Mouse (Mus musculus) kidney, embryonic 15.5 days (tissue): ENCODE results near the gene Nab1. TPM values are rescaled to one million over a fixed set of nuclear protein-coding genes. Genes with fewer than 3 reads are reported as not detected.
A peak's percentile ranks its signal among the peaks of the same experiment; 100 is the strongest.
"Not testable (repeated sequence)": the region's sequence is repeated elsewhere in the genome, so short reads cannot be mapped to it uniquely, and the experiment has no call there.

Experiments
- ATAC-seq: fragments of 200-750 bp; cut with Nextera tagmentation; replicated peaks from 2 replicates; pipeline ENCODE4 v1.8.0; 2017; ENCODE audit warnings: moderate TSS enrichment; ENCODE audit not compliant: low FRiP score
- H3K27ac ChIP-seq: fragments of 300-500 bp; sonication (generic); 2 replicates; pipeline ENCODE4 v1.5.1; 2015; ENCODE audit warnings: mild to moderate bottlenecking, inconsistent platforms
- H3K27me3 ChIP-seq: fragments of 300-500 bp; sonication (generic); 2 replicates; pipeline ENCODE4 v1.6.1; 2015; ENCODE audit warnings: inconsistent platforms
- H3K36me3 ChIP-seq: fragments of 300-500 bp; sonication (generic); 2 replicates; pipeline ENCODE4 v1.6.1; 2015; ENCODE audit warnings: inconsistent platforms
- H3K4me1 ChIP-seq: fragments of 300-500 bp; sonication (generic); 2 replicates; pipeline ENCODE4 v1.6.1; 2015; ENCODE audit warnings: inconsistent platforms
- H3K4me2 ChIP-seq: fragments of 300-500 bp; sonication (generic); 2 replicates; pipeline ENCODE4 v1.6.1; 2015; ENCODE audit warnings: moderate library complexity, mild to moderate bottlenecking, inconsistent platforms
- H3K4me3 ChIP-seq: fragments of 300-500 bp; sonication (generic); replicated peaks from 2 replicates; pipeline ENCODE4 v1.5.1; 2015; ENCODE audit warnings: mild to moderate bottlenecking, inconsistent platforms
- H3K9ac ChIP-seq: fragments of 300-500 bp; sonication (generic); 2 replicates; pipeline ENCODE4 v1.6.1; 2015; ENCODE audit warnings: mild to moderate bottlenecking, inconsistent platforms
- H3K9me3 ChIP-seq: fragments of 300-500 bp; sonication (generic); replicated peaks from 2 replicates; pipeline ENCODE4 v1.6.1; 2016; ENCODE audit warnings: inconsistent platforms
- whole genome bisulfite sequencing: fragments of 180-500 bp; shearing (Covaris S2); methylation state at CpG from one replicate; pipeline ENCODE4 v1.1.7; 2015; ENCODE audit warnings: mixed read lengths; 5-methylcytosine and 5-hydroxymethylcytosine counted together
- polyA plus RNA-seq: library from polyadenylated mRNA; unstranded; fragments of >200 nt; fragmentation: Nextera tagmentation; extraction: Ambion mirVana; gene quantifications from 2 replicates; pipeline ENCODE4 v1.2.1, GENCODE M21; 2015

Gene Nab1
- polyA plus RNA-seq, result 18.1 and 19.3 TPM in 2 replicates

GRCm38 (mm10) chr1:52500314-52500981 lies at the start of gene Nab1:
TSS of gene Nab1 (minus strand) at chr1:52500679.
- ATAC-seq, result peak; percentile 90
- H3K27me3 ChIP-seq, result no peaks in the 10 kb centered on the region
- H3K4me3 ChIP-seq, result peak within 1 kb of the TSS; percentile 89
- no peaks in the 10 kb centered on the region for H3K36me3 ChIP-seq
- H3K9ac ChIP-seq, result peak within 1 kb of the TSS; percentile 78
- peaks cover 13% of the 10 kb centered on the region; the same call in 1 of the 2 replicates for H3K4me1 ChIP-seq
- H3K9me3 ChIP-seq, result no peaks in the 10 kb centered on the region
- peak within 1 kb of the TSS; percentile 73 for H3K4me2 ChIP-seq
- peak within 1 kb of the TSS; percentile 86 for H3K27ac ChIP-seq
- WGBS, result under 1% methylated on average over 65 of the region's 80 CpGs

DNA sequence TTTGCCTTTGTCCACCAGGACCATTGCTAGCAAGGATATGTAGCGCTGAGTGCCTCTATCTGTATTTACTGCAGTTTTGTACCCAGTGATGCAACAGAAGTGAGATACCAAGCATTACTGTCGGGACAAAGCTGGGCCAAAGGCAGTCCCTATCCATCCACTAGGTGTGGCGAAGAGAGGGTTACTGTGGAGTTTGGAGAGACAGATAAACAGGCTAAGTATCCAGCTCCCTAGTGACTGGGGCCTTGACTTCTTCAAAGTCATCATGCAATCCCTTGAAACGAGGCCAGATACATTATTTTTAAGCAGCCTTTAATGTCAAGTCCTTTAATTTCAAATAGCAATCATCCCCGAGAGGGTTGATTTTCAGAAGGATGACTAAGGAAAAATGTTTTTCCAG lies 47.0 kb upstream of the Nab1 start:
- H3K9me3 ChIP-seq, result 0 out of 2 replicates have a peak, but pooled peaks cover 3% of the 10 kb centered on the region
- H3K4me1 ChIP-seq, result no peaks in the 10 kb centered on the region
- WGBS, result 77% methylated on average over 5 of the region's 5 CpGs
- H3K4me2 ChIP-seq, result no peak overlapping the region
- H3K36me3 ChIP-seq, result no peaks in the 10 kb centered on the region
- H3K27me3 ChIP-seq, result no peaks in the 10 kb centered on the region
- ATAC-seq, result no peak
- H3K9ac ChIP-seq, result no peak overlapping the region
- no peak overlapping the region for H3K4me3 ChIP-seq
- H3K27ac ChIP-seq, result no peak overlapping the region

DNA sequence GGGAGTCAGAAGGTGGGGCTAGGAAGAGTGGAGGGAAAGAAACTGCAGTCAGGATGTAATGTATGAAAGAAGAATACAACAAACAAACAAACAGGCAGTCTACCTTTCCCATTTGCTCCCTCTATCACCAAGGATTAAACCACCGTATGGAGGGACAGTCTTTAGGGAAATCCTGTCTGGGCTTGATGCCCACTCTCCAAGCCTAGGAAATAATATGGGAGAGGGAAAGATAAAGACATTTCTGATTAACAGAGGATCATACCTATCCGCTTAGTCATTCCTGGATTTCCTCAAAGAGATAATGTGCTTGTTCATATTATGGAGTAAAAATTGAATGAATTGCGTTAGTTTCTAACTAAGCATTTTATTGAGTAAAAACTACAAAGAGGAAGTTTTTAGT lies 46.3 kb upstream of the Nab1 start:
- Histone ChIP-seq H3K36me3 (no peaks in the 10 kb centered on the region), H3K27ac (no peak overlapping the region), H3K9ac (no peak overlapping the region), H3K4me2 (no peak overlapping the region), H3K4me1 (no peaks in the 10 kb centered on the region), H3K9me3 (0 out of 2 replicates have a peak, but pooled peaks cover 3% of the 10 kb centered on the region), H3K27me3 (no peaks in the 10 kb centered on the region), H3K4me3 (no peak overlapping the region)
- 84% methylated on average over 3 of the region's 3 CpGs for WGBS
- no peak for ATAC-seq

- H3K36me3 ChIP-seq, H3K27me3 ChIP-seq, H3K9ac ChIP-seq, H3K4me3 ChIP-seq, H3K4me2 ChIP-seq, H3K27ac ChIP-seq, H3K4me1 ChIP-seq, H3K9me3 ChIP-seq, ATAC-seq: not testable (repeated sequence)
- WGBS, result 85% methylated on average over 3 of the region's 3 CpGs
Measured at GRCm38 (mm10) chr1:52540124-52540523, 39.6 kb upstream of the Nab1 start.

- no peak overlapping the region for H3K9ac ChIP-seq
- no peak overlapping the region for H3K4me2 ChIP-seq
- H3K27me3 ChIP-seq, result no peaks in the 10 kb centered on the region
- H3K36me3 ChIP-seq, result no peaks in the 10 kb centered on the region
- H3K27ac ChIP-seq, result no peak overlapping the region
- ATAC-seq, result no peak
- H3K4me1 ChIP-seq, result no peaks in the 10 kb centered on the region
- no peaks in the 10 kb centered on the region for H3K9me3 ChIP-seq
- no peak overlapping the region for H3K4me3 ChIP-seq
Measured at GRCm38 (mm10) chr1:52529933-52530332, 29.5 kb upstream of the Nab1 start.

- Histone ChIP-seq H3K4me2 (no peak overlapping the region), H3K4me1 (no peaks in the 10 kb centered on the region), H3K36me3 (no peaks in the 10 kb centered on the region), H3K27ac (no peak overlapping the region), H3K27me3 (no peaks in the 10 kb centered on the region), H3K9ac (no peak overlapping the region), H3K4me3 (no peak overlapping the region), H3K9me3 (no peaks in the 10 kb centered on the region)
- 56% methylated on average over 2 of the region's 2 CpGs for WGBS
- no peak for ATAC-seq
Measured at GRCm38 (mm10) chr1:52527656-52528055, 27.2 kb upstream of the Nab1 start.

DNA sequence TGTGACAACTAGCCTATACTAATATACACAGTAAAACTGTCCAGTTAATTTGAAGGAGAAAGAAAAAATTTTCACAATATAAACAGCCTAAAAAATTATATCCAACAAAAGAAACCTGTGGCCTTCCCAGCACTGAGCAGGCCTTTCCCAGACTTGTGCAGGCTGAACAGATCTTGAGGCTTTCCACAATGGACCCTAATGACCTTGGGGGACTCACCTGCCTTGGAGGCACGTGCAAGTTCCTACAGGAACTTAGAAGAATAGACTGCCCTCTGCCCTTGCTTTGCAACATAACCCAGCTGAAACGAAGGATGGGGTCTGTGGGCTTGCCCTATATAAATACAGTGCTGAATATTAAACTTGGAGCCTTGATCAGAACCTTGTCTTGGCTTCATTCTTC lies 26.8 kb upstream of the Nab1 start:
- H3K9ac ChIP-seq, result no peak overlapping the region
- H3K36me3 ChIP-seq, result no peaks in the 10 kb centered on the region
- no peaks in the 10 kb centered on the region for H3K9me3 ChIP-seq
- WGBS, result 50% methylated on average over 2 of the region's 2 CpGs
- no peaks in the 10 kb centered on the region for H3K4me1 ChIP-seq
- no peak overlapping the region for H3K27ac ChIP-seq
- no peak for ATAC-seq
- H3K27me3 ChIP-seq, result no peaks in the 10 kb centered on the region
- H3K4me3 ChIP-seq, result no peak overlapping the region
- no peak overlapping the region for H3K4me2 ChIP-seq

- Histone ChIP-seq H3K9me3 (no peaks in the 10 kb centered on the region), H3K4me3 (no peak overlapping the region), H3K4me1 (no peaks in the 10 kb centered on the region), H3K9ac (no peak overlapping the region), H3K27me3 (no peaks in the 10 kb centered on the region), H3K36me3 (no peaks in the 10 kb centered on the region), H3K4me2 (no peak overlapping the region), H3K27ac (no peak overlapping the region)
- no peak for ATAC-seq
- WGBS, result 68% methylated on average over 5 of the region's 5 CpGs
Measured at GRCm38 (mm10) chr1:52524663-52525062, 24.2 kb upstream of the Nab1 start.

GRCm38 (mm10) chr1:52524150-52524549 lies 23.7 kb upstream of the Nab1 start:
- Histone ChIP-seq H3K27me3 (no peaks in the 10 kb centered on the region), H3K27ac (no peak overlapping the region), H3K36me3 (no peaks in the 10 kb centered on the region), H3K4me2 (no peak overlapping the region), H3K4me1 (no peaks in the 10 kb centered on the region), H3K9ac (no peak overlapping the region), H3K9me3 (no peaks in the 10 kb centered on the region), H3K4me3 (no peak overlapping the region)
- 49% methylated on average over 7 of the region's 7 CpGs for WGBS
- ATAC-seq, result no peak

- no peak overlapping the region for H3K27ac ChIP-seq
- ATAC-seq, result no peak
- WGBS, result 70% methylated on average over 8 of the region's 8 CpGs
- no peak overlapping the region for H3K4me2 ChIP-seq
- no peak overlapping the region for H3K9ac ChIP-seq
- H3K27me3 ChIP-seq, result no peaks in the 10 kb centered on the region
- H3K4me1 ChIP-seq, result no peaks in the 10 kb centered on the region
- no peaks in the 10 kb centered on the region for H3K9me3 ChIP-seq
- H3K36me3 ChIP-seq, result no peaks in the 10 kb centered on the region
- no peak overlapping the region for H3K4me3 ChIP-seq
Measured at GRCm38 (mm10) chr1:52521436-52521993, 21.0 kb upstream of the Nab1 start.

DNA sequence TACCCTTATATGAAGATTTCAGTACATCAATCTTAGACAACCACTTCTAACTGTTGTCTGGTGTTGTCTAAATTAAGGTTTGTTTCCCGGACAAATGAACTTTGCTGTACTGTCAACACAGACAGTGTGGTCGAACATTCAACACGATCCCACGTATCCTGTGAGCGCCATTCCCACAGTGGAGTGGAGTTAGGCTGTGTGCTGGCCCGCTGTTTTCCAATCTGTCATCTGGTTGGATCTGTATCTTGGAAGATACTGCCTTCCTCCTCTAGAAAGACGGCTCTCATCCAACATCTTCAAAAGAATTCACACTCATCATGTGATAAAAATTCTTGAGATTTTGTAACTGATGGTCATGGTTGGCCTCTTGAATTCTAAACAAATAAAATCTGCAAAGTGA lies 19.7 kb upstream of the Nab1 start:
- Histone ChIP-seq H3K4me2 (no peak overlapping the region), H3K27ac (no peak overlapping the region), H3K4me1 (no peaks in the 10 kb centered on the region), H3K36me3 (no peaks in the 10 kb centered on the region), H3K27me3 (no peaks in the 10 kb centered on the region), H3K9me3 (no peaks in the 10 kb centered on the region), H3K4me3 (no peak overlapping the region), H3K9ac (no peak overlapping the region)
- 92% methylated on average over 7 of the region's 7 CpGs for WGBS
- ATAC-seq, result no peak

- H3K9me3 ChIP-seq, result no peaks in the 10 kb centered on the region
- H3K27me3 ChIP-seq, result no peaks in the 10 kb centered on the region
- no peak overlapping the region for H3K4me2 ChIP-seq
- no peak overlapping the region for H3K27ac ChIP-seq
- no peaks in the 10 kb centered on the region for H3K4me1 ChIP-seq
- ATAC-seq, result no peak
- no peaks in the 10 kb centered on the region for H3K36me3 ChIP-seq
- no peak overlapping the region for H3K4me3 ChIP-seq
- WGBS, result 77% methylated on average over 3 of the region's 3 CpGs
- H3K9ac ChIP-seq, result no peak overlapping the region
Measured at GRCm38 (mm10) chr1:52515249-52515648, 14.8 kb upstream of the Nab1 start.
